ENCODE assay signal across 18 mouse cellular contexts in genomic region chr5:147343904-147344303, GRCm38 (mm10). TPM values are rescaled to one million over a fixed set of nuclear protein-coding genes. Genes with fewer than 3 reads are reported as not detected.
DNase-seq lines count a peak whose midpoint lies in the region.
"Had no signal": no experiment of that assay in that cellular context is flagged by ENCODE, and none has a peak within 500 bp of the region (broad histone marks: within the 10 kb centered on the region; RNA-seq: fewer than 3 reads in every experiment).

No protein-coding gene starts in this region.

- DNase-seq in heart, adult 11 months, result peak; percentile 61
- DNase-seq in heart, adult 18-20 months, result no peak
- DNase-seq in thymus, postnatal 14 days, result peak; percentile 15
- no peak for DNase-seq in thymus, adult 18-20 months
- DNase-seq in gastrocnemius, postnatal 25 days, result no peak
- DNase-seq: adrenal gland, adult 8-10 months; adrenal gland, postnatal 14 days; adrenal gland, postnatal 36 days; B cell, adult 2 months; cerebellum, adult 11-12 months; cerebellum, adult 2 months; cerebellum, adult 9-10 months; cerebellum, postnatal 10 days; cerebellum, postnatal 25 days; forebrain, postnatal 0 days had no signal

RNA-seq across cellular contexts. Expression of gene Urad, which starts 21.7 kb away (rescaled TPM):
- not detected for total RNA-seq in heart, adult 18-20 months (2021)
- total RNA-seq in gastrocnemius, postnatal 25 days (2021), result not detected
- total RNA-seq: CH12.LX; forebrain, postnatal 0 days; G1E had no signal

RNA-seq across cellular contexts. Expression of gene Cdx2, which starts 36.8 kb away (rescaled TPM):
- total RNA-seq in heart, adult 18-20 months (2021), result not detected
- not detected for total RNA-seq in gastrocnemius, postnatal 25 days (2021)
- total RNA-seq: adrenal gland, adult 18-20 months; adrenal gland, adult 8-10 months; adrenal gland, postnatal 14 days; adrenal gland, postnatal 36 days; CH12.LX; forebrain, postnatal 0 days; G1E had no signal

RNA-seq across cellular contexts. Expression of gene Flt3, which starts 56.4 kb away (rescaled TPM):
- total RNA-seq in heart, adult 18-20 months (2021), result under 1 TPM; 0.10 to 0.62 TPM
- not detected for total RNA-seq in gastrocnemius, postnatal 25 days (2021)

Comparison
In these comparisons a context has a peak if more than half of its experiments do, and no peak if none do; other contexts are left out.
1. DNase-seq: peak in heart, adult 11 months (single experiment) and thymus, postnatal 14 days (single experiment); none in heart, adult 18-20 months (0 of 2), thymus, adult 18-20 months (0 of 2) and gastrocnemius, postnatal 25 days (single experiment).